Mouse (Mus musculus) layer of hippocampus, postnatal 10 days (tissue): Measurements from ENCODE around the gene Plekhg5. TPM values are rescaled to one million over a fixed set of nuclear protein-coding genes. Genes with fewer than 3 reads are reported as not detected.

Experiments used
- DNase-seq, 2 experiments: peaks; one replicate each; pipeline ENCODE4 v3.0.0; 2021; ENCODE audit warnings: low spot score in 2 of 2
- total RNA-seq, 2 experiments: library from RNA; stranded (reverse); gene quantifications; 2 replicates each; pipeline ENCODE4 v1.2.3; 2021

Plekhg5 gene
- total RNA-seq, 2 experiments from 2014 or later, result 76.0 to 79.6 TPM

- DNase-seq, result no peak
Observed at GRCm38 (mm10) chr4:152069245-152069644, 3.1 kb upstream of the Plekhg5 start.

- DNase-seq, result no peak
Observed at GRCm38 (mm10) chr4:152070494-152071396, 1.6 kb upstream of the Plekhg5 start.

GRCm38 (mm10) chr4:152072655-152073054 lies 357 bp downstream of the Plekhg5 start:
- DNase-seq, result no peak

- no peak for DNase-seq
Observed at GRCm38 (mm10) chr4:152073715-152074114, 1.4 kb downstream of the Plekhg5 start.

- no peak for DNase-seq
Observed at GRCm38 (mm10) chr4:152074548-152074947, 2.2 kb downstream of the Plekhg5 start.

GRCm38 (mm10) chr4:152077191-152077590 lies 4.9 kb downstream of the Plekhg5 start:
- DNase-seq, result no peak

- DNase-seq, result no peak
Observed at GRCm38 (mm10) chr4:152078105-152078530, 5.8 kb downstream of the Plekhg5 start.

- DNase-seq, result no peak
Observed at GRCm38 (mm10) chr4:152079261-152079660, 7.0 kb downstream of the Plekhg5 start.

- no peak for DNase-seq
Observed at GRCm38 (mm10) chr4:152079931-152080330, 7.6 kb downstream of the Plekhg5 start.

GRCm38 (mm10) chr4:152083611-152084220 lies 11.4 kb downstream of the Plekhg5 start:
- DNase-seq, result peak in 1 of 2 experiments; percentile 20

GRCm38 (mm10) chr4:152084616-152085015 lies 12.3 kb downstream of the Plekhg5 start:
- DNase-seq, result no peak

GRCm38 (mm10) chr4:152086505-152087210 lies 14.4 kb downstream of the Plekhg5 start:
- DNase-seq, result peak; percentile 59 to 74

- peak in 1 of 2 experiments; percentile 39 for DNase-seq
Observed at GRCm38 (mm10) chr4:152087211-152088081, 15.1 kb downstream of the Plekhg5 start.

GRCm38 (mm10) chr4:152088133-152088532 lies 15.8 kb downstream of the Plekhg5 start:
- peak in 1 of 2 experiments; percentile 55 for DNase-seq

GRCm38 (mm10) chr4:152088556-152089120 lies 16.3 kb downstream of the Plekhg5 start:
- peak; percentile 79 to 82 for DNase-seq

- peak in 1 of 2 experiments; percentile 13 for DNase-seq
Observed at GRCm38 (mm10) chr4:152090191-152090590, 17.9 kb downstream of the Plekhg5 start.

GRCm38 (mm10) chr4:152092751-152093293 lies 20.5 kb downstream of the Plekhg5 start:
- DNase-seq, result no peak

GRCm38 (mm10) chr4:152094233-152094632 lies 21.9 kb downstream of the Plekhg5 start:
- DNase-seq, result no peak

- peak; percentile 68 to 78 for DNase-seq
Observed at GRCm38 (mm10) chr4:152095937-152096910, 23.9 kb downstream of the Plekhg5 start.
